Mouse (Mus musculus): ENCODE data around the gene Abcc1. TPM values are rescaled to one million over a fixed set of nuclear protein-coding genes. Genes with fewer than 3 reads are reported as not detected.

Abcc1 gene
- polyA plus RNA-seq, 1 experiment from 2014 or later = 15.6 TPM

- no peak overlapping the region for H3K4me3 ChIP-seq
- H3K27me3 ChIP-seq = no peaks in the 10 kb centered on the region
- 0 out of 2 replicates have a peak, but pooled peaks have one; percentile 48 for ATAC-seq (ENCODE audit: insufficient number of reproducible peaks, low FRiP score, low TSS enrichment, low read depth)
- no peaks in the 10 kb centered on the region for H3K4me1 ChIP-seq
- no peaks in the 10 kb centered on the region for H3K9me3 ChIP-seq
- WGBS = 53% methylated on average over 5 of the region's 5 CpGs
- H3K4me2 ChIP-seq = no peak overlapping the region
- peaks cover 22% of the 10 kb centered on the region for H3K36me3 ChIP-seq
- H3K27ac ChIP-seq = no peak overlapping the region
- no peak overlapping the region for H3K9ac ChIP-seq
Measured at GRCm38 (mm10) chr16:14416957-14417618, 55.7 kb downstream of the Abcc1 start.

GRCm38 (mm10) chr16:14420496-14421132 lies 59.3 kb downstream of the Abcc1 start:
- Histone ChIP-seq H3K36me3 (peaks cover 17% of the 10 kb centered on the region), H3K9ac (no peak overlapping the region), H3K27me3 (no peaks in the 10 kb centered on the region), H3K4me2 (no peak overlapping the region), H3K4me3 (no peak overlapping the region), H3K4me1 (no peaks in the 10 kb centered on the region), H3K9me3 (no peaks in the 10 kb centered on the region), H3K27ac (no peak overlapping the region)
- ATAC-seq (ENCODE audit: insufficient number of reproducible peaks, low FRiP score, low TSS enrichment, low read depth) = no peak
- WGBS = 73% methylated on average over 5 of the region's 5 CpGs

GRCm38 (mm10) chr16:14422081-14422480 lies 60.7 kb downstream of the Abcc1 start:
- Histone ChIP-seq H3K27me3 (no peaks in the 10 kb centered on the region), H3K36me3 (peaks cover 13% of the 10 kb centered on the region), H3K9me3 (no peaks in the 10 kb centered on the region), H3K4me1 (no peaks in the 10 kb centered on the region), H3K4me2 (no peak overlapping the region), H3K27ac (no peak overlapping the region), H3K4me3 (no peak overlapping the region), H3K9ac (no peak overlapping the region)
- WGBS = 88% methylated on average over 3 of the region's 3 CpGs
- no peak for ATAC-seq (ENCODE audit: insufficient number of reproducible peaks, low FRiP score, low TSS enrichment, low read depth)

- Histone ChIP-seq H3K4me2 (no peak overlapping the region), H3K9ac (no peak overlapping the region), H3K9me3 (no peaks in the 10 kb centered on the region), H3K36me3 (peaks cover 7% of the 10 kb centered on the region; the same call in 1 of the 2 replicates), H3K27me3 (no peaks in the 10 kb centered on the region), H3K4me3 (no peak overlapping the region), H3K27ac (no peak overlapping the region), H3K4me1 (no peaks in the 10 kb centered on the region)
- WGBS = 91% methylated on average over 6 of the region's 6 CpGs
- no peak for ATAC-seq (ENCODE audit: insufficient number of reproducible peaks, low FRiP score, low TSS enrichment, low read depth)
Measured at GRCm38 (mm10) chr16:14429371-14429770, 68.0 kb downstream of the Abcc1 start.

- Histone ChIP-seq H3K36me3 (peaks cover 7% of the 10 kb centered on the region; the same call in 1 of the 2 replicates), H3K4me1 (no peaks in the 10 kb centered on the region), H3K4me3 (no peak overlapping the region), H3K27me3 (no peaks in the 10 kb centered on the region), H3K9ac (no peak overlapping the region), H3K27ac (no peak overlapping the region), H3K9me3 (no peaks in the 10 kb centered on the region), H3K4me2 (no peak overlapping the region)
- 91% methylated on average over 5 of the region's 5 CpGs for WGBS
- no peak for ATAC-seq (ENCODE audit: insufficient number of reproducible peaks, low FRiP score, low TSS enrichment, low read depth)
Measured at GRCm38 (mm10) chr16:14432996-14433395, 71.6 kb downstream of the Abcc1 start.

GRCm38 (mm10) chr16:14435526-14435925 lies 74.2 kb downstream of the Abcc1 start:
- no peak for ATAC-seq (ENCODE audit: insufficient number of reproducible peaks, low FRiP score, low TSS enrichment, low read depth)
- Histone ChIP-seq H3K9me3 (no peaks in the 10 kb centered on the region), H3K4me2 (no peak overlapping the region), H3K4me1 (no peaks in the 10 kb centered on the region), H3K27me3 (no peaks in the 10 kb centered on the region), H3K36me3 (peaks cover 15% of the 10 kb centered on the region; the same call in 1 of the 2 replicates), H3K27ac (no peak overlapping the region), H3K9ac (no peak overlapping the region), H3K4me3 (no peak overlapping the region)
- WGBS = 84% methylated on average over 1 of the region's 1 CpGs

GRCm38 (mm10) chr16:14437446-14437982 lies 76.2 kb downstream of the Abcc1 start:
- H3K27ac ChIP-seq = no peak overlapping the region
- H3K27me3 ChIP-seq = no peaks in the 10 kb centered on the region
- ATAC-seq (ENCODE audit: insufficient number of reproducible peaks, low FRiP score, low TSS enrichment, low read depth) = no peak
- H3K9ac ChIP-seq = no peak overlapping the region
- no peaks in the 10 kb centered on the region for H3K4me1 ChIP-seq
- H3K36me3 ChIP-seq = peaks cover 12% of the 10 kb centered on the region; the same call in 1 of the 2 replicates
- 95% methylated on average over 8 of the region's 8 CpGs for WGBS
- no peak overlapping the region for H3K4me2 ChIP-seq
- H3K4me3 ChIP-seq = no peak overlapping the region
- H3K9me3 ChIP-seq = no peaks in the 10 kb centered on the region

- Histone ChIP-seq H3K4me2 (no peak overlapping the region), H3K4me3 (no peak overlapping the region), H3K27ac (no peak overlapping the region), H3K36me3 (peaks cover 14% of the 10 kb centered on the region; the same call in 1 of the 2 replicates), H3K4me1 (no peaks in the 10 kb centered on the region), H3K9me3 (no peaks in the 10 kb centered on the region), H3K9ac (no peak overlapping the region), H3K27me3 (no peaks in the 10 kb centered on the region)
- 83% methylated on average over 7 of the region's 7 CpGs for WGBS
- ATAC-seq (ENCODE audit: insufficient number of reproducible peaks, low FRiP score, low TSS enrichment, low read depth) = no peak
Measured at GRCm38 (mm10) chr16:14438561-14438960, 77.2 kb downstream of the Abcc1 start.

GRCm38 (mm10) chr16:14439081-14439480 lies 77.7 kb downstream of the Abcc1 start:
- H3K36me3 ChIP-seq = peaks cover 14% of the 10 kb centered on the region; the same call in 1 of the 2 replicates
- WGBS = 84% methylated on average over 6 of the region's 6 CpGs
- ATAC-seq (ENCODE audit: insufficient number of reproducible peaks, low FRiP score, low TSS enrichment, low read depth) = no peak

GRCm38 (mm10) chr16:14439801-14440614 lies 78.7 kb downstream of the Abcc1 start:
- Histone ChIP-seq H3K27me3 (no peaks in the 10 kb centered on the region), H3K4me3 (no peak overlapping the region), H3K27ac (no peak overlapping the region), H3K9ac (no peak overlapping the region), H3K4me1 (peaks cover 6% of the 10 kb centered on the region), H3K36me3 (peaks cover 14% of the 10 kb centered on the region; the same call in 1 of the 2 replicates), H3K9me3 (no peaks in the 10 kb centered on the region), H3K4me2 (no peak overlapping the region)
- 83% methylated on average over 2 of the region's 2 CpGs for WGBS
- ATAC-seq (ENCODE audit: insufficient number of reproducible peaks, low FRiP score, low TSS enrichment, low read depth) = no peak

More at GRCm38 (mm10) chr16:14439081-14439480, 77.7 kb downstream of the Abcc1 start:
- Histone ChIP-seq H3K27me3 (no peaks in the 10 kb centered on the region), H3K4me1 (peaks cover 1% of the 10 kb centered on the region), H3K4me2 (no peak overlapping the region), H3K9ac (no peak overlapping the region), H3K4me3 (no peak overlapping the region), H3K27ac (no peak overlapping the region), H3K9me3 (no peaks in the 10 kb centered on the region)

- Histone ChIP-seq H3K4me2 (no peak overlapping the region), H3K36me3 (peaks cover 20% of the 10 kb centered on the region; the same call in 1 of the 2 replicates), H3K4me1 (peaks cover 6% of the 10 kb centered on the region), H3K4me3 (no peak overlapping the region), H3K9ac (no peak overlapping the region), H3K9me3 (no peaks in the 10 kb centered on the region), H3K27ac (peak overlapping the region; percentile 17; the same call in 1 of the 2 replicates), H3K27me3 (no peaks in the 10 kb centered on the region)
- ATAC-seq (ENCODE audit: insufficient number of reproducible peaks, low FRiP score, low TSS enrichment, low read depth) = no peak
- 40% methylated on average over 6 of the region's 6 CpGs for WGBS
Measured at GRCm38 (mm10) chr16:14444059-14444855, 82.9 kb downstream of the Abcc1 start.

Measured in limb, embryonic 15.5 days (tissue).